Mouse (Mus musculus) kidney, postnatal 0 days (tissue): ENCODE measurements around the gene Dock4. TPM values are rescaled to one million over a fixed set of nuclear protein-coding genes. Genes with fewer than 3 reads are reported as not detected.

Experiments
- ATAC-seq: fragments of 200-750 bp; cut with Nextera tagmentation; replicated peaks from 2 replicates; pipeline ENCODE4 v1.8.0; 2017; ENCODE audit warnings: low read depth, moderate number of reproducible peaks, moderate TSS enrichment, moderate library complexity; ENCODE audit not compliant: low FRiP score
- DNase-seq: peaks from one replicate; pipeline ENCODE4 v3.0.0-alpha.2; 2016; ENCODE audit warnings: low spot score
- H3K27ac ChIP-seq: fragments of 300-500 bp; sonication (generic); 2 replicates; pipeline ENCODE4 v1.5.1; 2014; ENCODE audit warnings: mild to moderate bottlenecking
- H3K27me3 ChIP-seq: fragments of 300-500 bp; sonication (generic); 2 replicates; pipeline ENCODE4 v1.6.1; 2014; ENCODE audit warnings: low read length, mixed read lengths; ENCODE audit not compliant: insufficient read depth
- H3K36me3 ChIP-seq: fragments of 300-500 bp; sonication (generic); 2 replicates; pipeline ENCODE4 v1.6.1; 2014; ENCODE audit warnings: low read length, mixed read lengths; ENCODE audit not compliant: insufficient read depth
- H3K4me1 ChIP-seq: fragments of 300-500 bp; sonication (generic); replicated peaks from 2 replicates; pipeline ENCODE4 v1.6.1; 2014; ENCODE audit warnings: antibody characterized with exemption, low read length, mixed read lengths; ENCODE audit not compliant: insufficient read depth
- H3K4me2 ChIP-seq: fragments of 300-500 bp; sonication (generic); 2 replicates; pipeline ENCODE4 v1.6.1; 2014; ENCODE audit warnings: mild to moderate bottlenecking, low read length, moderate library complexity, mixed read lengths
- H3K4me3 ChIP-seq: fragments of 300-500 bp; sonication (generic); replicated peaks from 2 replicates; pipeline ENCODE4 v1.5.1; 2014; ENCODE audit warnings: low read depth, low read length
- H3K9ac ChIP-seq: fragments of 300-500 bp; sonication (generic); 2 replicates; pipeline ENCODE4 v1.6.1; 2014; ENCODE audit warnings: low read depth, low read length
- H3K9me3 ChIP-seq: fragments of 300-500 bp; sonication (generic); replicated peaks from 2 replicates; pipeline ENCODE4 v1.6.1; 2016; ENCODE audit warnings: low read length, inconsistent platforms, mixed read lengths
- CTCF ChIP-seq: IDR thresholded peaks from 2 replicates; pipeline ENCODE4 v1.5.1; 2016; ENCODE audit warnings: antibody characterized with exemption, low read depth, mild to moderate bottlenecking, moderate library complexity
- WGBS: fragments of 180-500 bp; shearing (Covaris S2); extraction: QIAGEN DNeasy Blood & Tissue Kit; methylation state at CpG from one replicate; pipeline ENCODE4 v1.1.7; 2014; 5-methylcytosine and 5-hydroxymethylcytosine counted together
- polyA plus RNA-seq: library from polyadenylated mRNA; unstranded; fragments of >200 nt; fragmentation: Nextera tagmentation; extraction: Ambion mirVana; gene quantifications from 2 replicates; pipeline ENCODE4 v1.2.1, GENCODE M21; 2015

Dock4 gene
- 7.0 and 8.7 TPM in 2 replicates for polyA plus RNA-seq

GRCm38 (mm10) chr12:40445648-40446449, at the start of gene Dock4, which contains the start of gene Zfp277:
Dock4 (plus strand) TSS chr12:40445952.
Zfp277 (minus strand) TSS chr12:40445902.
- peak within 1 kb of the TSS; percentile 81 for H3K9ac ChIP-seq
- peak within 1 kb of the TSS; percentile 90 for H3K4me2 ChIP-seq
- peak; percentile 3; the same call in 1 of the 2 replicates for TF ChIP-seq CTCF
- H3K4me3 ChIP-seq = peak within 1 kb of the TSS; percentile 85
- H3K27ac ChIP-seq = peak within 1 kb of the TSS; percentile 79
- ATAC-seq (peak; percentile 98), DNase-seq (peak; percentile 99)
- no peaks in the 10 kb centered on the region for H3K36me3 ChIP-seq
- no peaks in the 10 kb centered on the region for H3K9me3 ChIP-seq
- under 1% methylated on average over 79 of the region's 80 CpGs for WGBS
- no peaks in the 10 kb centered on the region for H3K27me3 ChIP-seq
- H3K4me1 ChIP-seq = peaks cover 13% of the 10 kb centered on the region; the same call in 1 of the 2 replicates

- no peak overlapping the region for H3K27ac ChIP-seq
- DNase-seq = no peak
- no peaks in the 10 kb centered on the region for H3K9me3 ChIP-seq
- H3K27me3 ChIP-seq = no peaks in the 10 kb centered on the region
- TF ChIP-seq CTCF = no peak
- no peaks in the 10 kb centered on the region for H3K4me1 ChIP-seq
- H3K4me3 ChIP-seq = no peak overlapping the region
- no peak for ATAC-seq
- 97% methylated on average over 2 of the region's 2 CpGs for WGBS
- no peak overlapping the region for H3K4me2 ChIP-seq
- H3K36me3 ChIP-seq = no peaks in the 10 kb centered on the region
- H3K9ac ChIP-seq = no peak overlapping the region
Observed at GRCm38 (mm10) chr12:40398916-40399315, 46.8 kb upstream of the Dock4 start.

GRCm38 (mm10) chr12:40399386-40399785, 46.4 kb upstream of the Dock4 start:
- 98% methylated on average over 2 of the region's 2 CpGs for WGBS
- no peaks in the 10 kb centered on the region for H3K27me3 ChIP-seq
- ATAC-seq = no peak
- no peak for DNase-seq
- no peak for TF ChIP-seq CTCF
- no peak overlapping the region for H3K27ac ChIP-seq
- no peaks in the 10 kb centered on the region for H3K36me3 ChIP-seq
- no peak overlapping the region for H3K4me3 ChIP-seq
- H3K4me2 ChIP-seq = no peak overlapping the region
- H3K9me3 ChIP-seq = no peaks in the 10 kb centered on the region
- H3K9ac ChIP-seq = no peak overlapping the region
- H3K4me1 ChIP-seq = no peaks in the 10 kb centered on the region

- no peak overlapping the region for H3K4me2 ChIP-seq
- no peaks in the 10 kb centered on the region for H3K36me3 ChIP-seq
- H3K27me3 ChIP-seq = no peaks in the 10 kb centered on the region
- H3K27ac ChIP-seq = no peak overlapping the region
- no peak for TF ChIP-seq CTCF
- no peaks in the 10 kb centered on the region for H3K4me1 ChIP-seq
- WGBS = 91% methylated on average over 10 of the region's 10 CpGs
- DNase-seq (no peak), ATAC-seq (no peak)
- no peak overlapping the region for H3K9ac ChIP-seq
- no peak overlapping the region for H3K4me3 ChIP-seq
- H3K9me3 ChIP-seq = no peaks in the 10 kb centered on the region
Observed at GRCm38 (mm10) chr12:40399812-40400211, 45.9 kb upstream of the Dock4 start.

GRCm38 (mm10) chr12:40414682-40415311, 31.0 kb upstream of the Dock4 start:
- Histone ChIP-seq H3K36me3 (no peaks in the 10 kb centered on the region), H3K4me3 (no peak overlapping the region), H3K9me3 (no peaks in the 10 kb centered on the region), H3K9ac (no peak overlapping the region), H3K4me2 (no peak overlapping the region), H3K27ac (no peak overlapping the region), H3K4me1 (no peaks in the 10 kb centered on the region), H3K27me3 (no peaks in the 10 kb centered on the region)
- no peak for TF ChIP-seq CTCF
- DNase-seq (no peak), ATAC-seq (no peak)
- 79% methylated on average over 5 of the region's 5 CpGs for WGBS

- H3K27ac ChIP-seq = no peak overlapping the region
- H3K27me3 ChIP-seq = no peaks in the 10 kb centered on the region
- no peaks in the 10 kb centered on the region for H3K4me1 ChIP-seq
- no peak for DNase-seq
- ATAC-seq = no peak
- no peaks in the 10 kb centered on the region for H3K36me3 ChIP-seq
- no peak for TF ChIP-seq CTCF
- H3K9ac ChIP-seq = no peak overlapping the region
- H3K4me3 ChIP-seq = no peak overlapping the region
- 74% methylated on average over 8 of the region's 8 CpGs for WGBS
- H3K9me3 ChIP-seq = no peaks in the 10 kb centered on the region
- no peak overlapping the region for H3K4me2 ChIP-seq
Observed at GRCm38 (mm10) chr12:40415312-40415925, 30.3 kb upstream of the Dock4 start.
